Mouse (Mus musculus) spleen, adult 12 weeks (tissue): ENCODE results near the gene Vmn1r188.
"Not testable (repeated sequence)": the region's sequence is repeated elsewhere in the genome, so short reads cannot be mapped to it uniquely, and the experiment has no call there.

Experiments used
- DNase-seq: peaks from one replicate; pipeline ENCODE4 v3.0.0; 2022; ENCODE audit warnings: low spot score

The Vmn1r188 gene

DNA sequence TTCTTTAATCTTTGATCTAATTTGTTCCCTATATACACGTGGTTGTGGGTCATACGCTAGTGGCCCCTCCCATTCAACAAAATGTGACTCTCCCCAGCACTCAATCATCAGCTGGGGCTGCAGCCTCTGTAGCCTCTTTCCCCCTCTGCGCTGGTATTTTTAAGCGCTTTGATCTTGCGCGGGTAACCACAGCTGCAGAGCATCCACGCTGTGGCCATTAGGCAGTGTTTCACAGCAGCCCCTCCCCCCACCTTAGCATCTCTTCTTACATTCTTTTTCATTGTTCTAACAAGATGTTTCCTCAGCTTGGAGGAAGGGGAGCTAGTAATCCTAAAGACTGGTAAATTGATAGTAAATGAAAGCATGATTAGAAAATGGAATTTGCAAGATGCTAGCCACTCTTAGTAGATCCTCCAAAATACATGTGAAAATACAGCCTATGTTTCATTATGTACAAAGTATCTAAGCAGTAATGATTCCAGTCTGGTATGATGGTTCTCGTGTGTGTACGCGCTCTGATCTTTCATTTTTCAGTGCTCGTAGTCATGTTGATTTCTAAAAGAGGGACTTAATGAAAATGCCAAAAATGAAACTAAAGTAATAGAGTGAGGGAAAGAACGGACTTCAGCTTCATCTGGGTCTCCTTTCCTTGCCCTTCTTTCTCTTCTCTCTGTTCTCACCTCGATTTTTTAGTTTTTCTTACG lies 34.4 kb upstream of the Vmn1r188 start:
- DNase-seq: no peak

DNA sequence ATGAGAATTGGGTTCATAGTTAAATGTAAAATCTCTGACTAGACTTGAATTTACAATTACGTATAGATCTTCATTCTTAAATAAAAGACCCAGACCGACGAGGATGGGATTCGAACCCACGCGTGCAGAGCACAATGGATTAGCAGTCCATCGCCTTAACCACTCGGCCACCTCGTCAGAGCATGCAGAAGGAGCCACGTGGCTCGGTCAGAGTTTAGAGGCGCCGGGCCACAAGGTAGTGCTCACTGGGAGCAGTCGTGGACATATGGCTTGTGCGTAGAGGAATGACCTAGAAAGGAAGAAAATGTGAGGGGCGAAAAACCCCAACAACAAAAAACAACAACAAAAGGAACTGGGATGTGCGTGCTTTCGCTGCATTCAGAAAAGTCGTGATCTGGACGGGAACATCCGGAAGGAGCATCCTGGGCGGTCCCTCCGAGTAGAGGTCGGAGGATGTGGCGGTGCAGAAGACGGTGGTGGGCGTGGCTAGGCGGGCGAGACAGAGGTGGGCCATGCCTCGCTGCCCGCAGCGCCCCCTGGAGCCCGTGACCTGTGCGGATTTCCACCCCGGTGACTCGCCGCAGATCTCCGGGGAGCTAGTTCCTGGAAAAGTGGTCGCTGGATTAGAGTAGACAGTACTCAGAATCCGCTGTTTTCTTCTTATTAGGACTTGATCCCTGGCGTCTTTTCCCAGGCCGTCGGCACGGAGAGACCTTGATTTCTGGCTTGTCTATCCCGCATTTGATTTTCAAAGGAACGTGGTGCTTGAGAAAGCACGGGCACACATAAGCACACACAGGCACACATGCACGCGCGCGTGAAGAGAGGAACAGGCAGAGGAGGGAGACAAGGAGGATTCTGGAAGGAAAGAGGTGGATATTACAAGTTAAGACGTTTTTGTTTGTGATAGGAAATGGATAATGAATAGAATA lies 33.4 kb upstream of the Vmn1r188 start:
- peak; percentile 90 for DNase-seq

DNA sequence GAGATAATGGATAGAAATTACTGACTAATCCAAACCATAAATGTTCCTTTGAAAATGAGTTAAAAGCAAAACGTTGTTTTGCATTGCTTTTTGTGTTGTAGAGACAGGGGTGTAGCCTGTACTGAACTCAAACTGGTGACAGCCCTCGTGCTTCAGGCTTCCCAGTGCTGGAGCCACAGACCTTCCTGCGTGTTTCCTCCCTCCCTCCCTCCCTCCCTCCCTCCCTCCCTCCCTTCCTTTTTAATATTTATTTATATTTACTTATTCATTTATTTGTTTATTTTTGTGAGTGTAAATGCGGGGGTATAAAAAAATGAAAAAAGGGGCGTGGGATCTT lies 32.7 kb upstream of the Vmn1r188 start:
- no peak for DNase-seq

DNA sequence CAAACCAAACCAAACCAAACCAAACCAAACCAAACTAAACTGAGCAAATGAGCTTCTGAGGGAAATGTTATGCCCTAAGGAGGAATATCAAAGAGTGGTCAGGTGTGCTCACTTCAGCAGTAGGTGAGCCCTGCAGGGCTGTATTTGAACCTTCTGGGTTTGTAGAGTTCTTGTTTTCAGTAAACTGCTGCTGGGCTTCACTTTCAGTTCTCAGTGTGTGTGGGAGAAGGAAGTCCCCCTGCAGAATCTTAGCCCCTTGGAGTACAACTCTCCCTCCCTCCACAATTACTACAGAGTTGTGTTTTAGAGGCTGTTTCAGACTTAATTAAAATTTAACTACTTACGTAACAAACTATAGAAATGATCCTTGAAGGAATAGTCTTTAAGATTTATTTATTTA lies 30.5 kb upstream of the Vmn1r188 start:
- DNase-seq: no peak

DNA sequence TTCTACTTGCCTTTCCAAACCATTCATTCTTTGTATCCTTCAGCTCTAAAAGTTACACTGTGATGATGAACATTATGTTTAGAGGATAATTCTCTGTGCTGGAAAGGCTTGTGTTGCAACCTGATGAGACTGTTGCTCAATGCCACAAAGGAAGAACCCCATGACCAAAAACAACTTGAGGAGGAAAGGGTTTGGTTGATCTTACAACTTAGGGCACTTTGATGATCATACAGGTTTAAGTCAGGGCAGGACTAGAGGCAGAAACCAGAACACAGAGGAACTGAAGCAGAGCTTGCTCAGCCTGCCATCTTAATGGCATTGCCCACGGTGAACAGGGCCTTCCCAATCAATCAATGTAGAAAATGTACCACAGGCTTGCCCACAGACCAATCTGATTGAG lies 22.8 kb upstream of the Vmn1r188 start:
- DNase-seq: no peak

DNA sequence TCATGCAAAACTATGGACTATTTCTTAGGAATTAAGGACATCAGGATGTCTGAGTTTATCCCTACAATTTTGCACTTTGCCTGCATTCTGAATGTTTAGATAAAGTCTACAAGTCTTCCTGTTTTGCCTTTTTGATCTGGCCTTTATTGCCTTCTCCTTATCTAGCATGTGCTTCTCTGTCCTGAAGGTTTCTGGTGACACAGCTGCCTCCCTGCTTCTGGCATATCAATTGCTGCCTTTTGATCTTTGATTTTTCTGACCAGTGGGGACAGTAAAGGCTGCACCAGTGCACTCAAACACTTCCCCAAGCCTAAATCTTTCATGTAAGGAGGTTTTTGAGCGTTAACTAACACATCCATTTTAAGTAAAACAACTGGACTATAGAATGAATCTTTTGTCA lies 20.8 kb upstream of the Vmn1r188 start:
- no peak for DNase-seq

GRCm38 (mm10) chr13:22105724-22106123 lies 21.5 kb downstream of the Vmn1r188 start, which contains the start of gene Vmn1r189:
Gene Vmn1r189, minus strand, starts transcription at chr13:22105824.
- not testable (repeated sequence) for DNase-seq

DNA sequence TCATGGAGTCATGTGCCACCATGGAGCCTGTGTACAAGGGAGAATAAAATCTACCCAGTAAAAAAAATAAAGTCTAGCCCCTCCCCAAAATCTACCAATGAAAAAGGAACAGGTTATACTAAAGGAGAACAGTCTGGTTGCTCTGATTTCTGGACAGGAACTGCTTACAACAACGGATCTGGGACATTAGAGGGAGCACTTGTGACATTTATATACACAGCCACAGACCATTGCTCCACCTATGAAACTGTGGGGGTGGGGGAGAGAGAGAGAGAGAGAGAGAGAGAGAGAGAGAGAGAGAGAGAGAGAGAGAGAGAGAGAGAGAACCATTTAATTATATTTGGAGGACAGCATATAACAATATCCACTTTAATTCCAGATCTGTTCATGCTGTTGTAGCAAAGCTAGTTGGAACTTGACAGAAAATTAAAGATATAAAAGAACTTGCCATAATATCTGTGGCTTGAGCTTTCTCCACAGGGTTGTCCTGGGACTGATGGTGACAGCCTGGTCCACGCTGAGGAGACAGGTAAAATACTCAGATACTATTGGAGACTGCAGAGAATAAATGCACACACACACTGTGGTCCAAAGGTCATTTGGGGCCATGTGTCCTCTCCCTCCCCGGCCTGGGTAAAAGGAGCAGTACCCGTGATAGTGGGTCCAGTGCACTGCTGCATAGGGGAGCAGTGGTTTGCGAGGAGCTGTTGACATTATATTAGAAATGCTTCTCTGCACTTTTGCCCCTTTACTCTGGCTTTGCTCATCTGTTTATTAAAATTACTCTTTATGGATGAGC lies 52.5 kb downstream of the Vmn1r188 start:
- not testable (repeated sequence) for DNase-seq
